Mouse (Mus musculus) testis, adult 2 months (tissue): ENCODE data around the gene Tlx1.

ENCODE experiments used
- CTCF ChIP-seq: fragments of 200-500 bp; IDR thresholded peaks from 2 replicates; pipeline ENCODE4 v1.5.1; 2012; ENCODE audit warnings: low read depth, mild to moderate bottlenecking, inconsistent platforms, low read length, moderate library complexity; ENCODE audit not compliant: control insufficient read depth, insufficient read depth, insufficient replicate concordance
- POLR2A ChIP-seq: fragments of 200-500 bp; IDR thresholded peaks from 2 replicates; pipeline ENCODE4 v1.6.1; 2012; ENCODE audit warnings: low read depth, mild to moderate bottlenecking, inconsistent platforms, low read length, moderate library complexity; ENCODE audit not compliant: control insufficient read depth

DNA sequence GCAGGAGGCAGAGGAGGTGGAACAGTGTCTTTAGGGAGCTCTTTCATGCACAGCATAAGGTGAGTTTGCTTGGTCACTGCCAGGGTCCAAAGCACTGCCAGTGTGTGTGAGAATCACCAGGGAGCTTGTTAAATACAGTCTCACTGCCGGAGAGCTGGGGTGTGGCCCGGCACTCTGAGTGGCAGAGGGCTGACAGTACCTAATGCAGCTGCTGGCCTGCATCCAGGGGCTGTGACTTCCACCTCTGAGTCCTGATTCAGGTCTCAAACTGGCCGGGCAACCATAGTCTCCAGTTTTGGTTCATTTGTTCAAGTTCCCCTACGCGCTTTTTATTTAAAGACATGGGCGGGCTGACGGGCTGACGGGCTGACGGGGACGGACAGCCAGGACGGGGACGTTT, 12.4 kb downstream of the Tlx1 start:
- TF ChIP-seq POLR2A (no peak), CTCF (no peak)
